Mouse (Mus musculus): ENCODE measurements around the gene Nvl.

DNA sequence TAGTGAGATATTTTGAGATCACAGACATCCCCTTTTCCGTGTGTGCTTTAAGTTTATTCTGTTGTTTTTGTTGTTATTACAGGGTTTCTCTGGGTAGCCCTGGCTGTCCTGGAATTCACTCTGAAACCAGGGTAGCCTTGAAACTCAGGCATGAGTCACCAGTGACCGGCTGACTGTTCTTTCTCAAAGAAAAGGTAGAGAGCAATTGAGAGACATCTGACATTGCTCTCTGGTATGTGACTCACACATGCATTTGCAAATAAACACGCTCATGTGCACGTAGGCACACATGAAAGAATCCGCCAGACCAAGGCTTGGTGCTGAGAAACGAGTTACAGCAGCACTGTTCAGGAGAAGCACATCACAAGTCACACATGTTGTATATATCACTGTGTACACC is 12.1 kb downstream of the Nvl start:
- TF ChIP-seq POLR2A (IDR thresholded peaks at IDR 0.05; ENCODE audit: low read depth, low read length) (no peak), CTCF (IDR thresholded peaks at IDR 0.05; ENCODE audit: extremely low read depth, insufficient read depth, insufficient read length, insufficient replicate concordance) (no peak)

Data from spleen, adult 2 months (tissue).